Mouse (Mus musculus): ENCODE measurements around the gene Vmn1r155. TPM values are rescaled to one million over a fixed set of nuclear protein-coding genes. Genes with fewer than 3 reads are reported as not detected.
"Not testable (repeated sequence)": the region's sequence is repeated elsewhere in the genome, so short reads cannot be mapped to it uniquely, and the experiment has no call there.

The Vmn1r155 gene
- not detected in 2 replicates for polyA plus RNA-seq (2015; fragmentation: Nextera tagmentation; extraction: Ambion mirVana)

GRCm38 (mm10) chr7:22657718-22658117, at the start of gene Vmn1r155:
TSS of gene Vmn1r155 (plus strand) at chr7:22658018.
- not testable (repeated sequence) for H3K9me3 ChIP-seq (ENCODE audit: control insufficient read depth, low read length); ATAC-seq; H3K4me3 ChIP-seq (replicated peaks; ENCODE audit: low read length); H3K4me1 ChIP-seq (replicated peaks; ENCODE audit: control insufficient read depth, insufficient read depth, low read length); H3K9ac ChIP-seq (replicated peaks; ENCODE audit: low read depth, low read length); H3K4me2 ChIP-seq (ENCODE audit: low read length); H3K27me3 ChIP-seq (replicated peaks; ENCODE audit: control insufficient read depth, insufficient read depth, low read length); H3K36me3 ChIP-seq (ENCODE audit: control insufficient read depth, insufficient read depth); H3K27ac ChIP-seq (ENCODE audit: low read length)
- no CpG with 5 or more reads among the region's 3 CpGs for WGBS

GRCm38 (mm10) chr7:22692217-22692616, 34.4 kb downstream of the Vmn1r155 start, which contains the start of gene Gm8693:
TSS of gene Gm8693 (minus strand) at chr7:22692317.
- H3K9me3 ChIP-seq (ENCODE audit: control insufficient read depth, low read length), result not testable (repeated sequence)

More at GRCm38 (mm10) chr7:22692217-22692616, 34.4 kb downstream of the Vmn1r155 start, which contains the start of gene Gm8693:
- H3K27me3 ChIP-seq (replicated peaks; ENCODE audit: control insufficient read depth, insufficient read depth, low read length); H3K36me3 ChIP-seq (ENCODE audit: control insufficient read depth, insufficient read depth); H3K4me1 ChIP-seq (replicated peaks; ENCODE audit: control insufficient read depth, insufficient read depth, low read length); H3K4me3 ChIP-seq (replicated peaks; ENCODE audit: low read length); H3K4me2 ChIP-seq (ENCODE audit: low read length); ATAC-seq; H3K9ac ChIP-seq (replicated peaks; ENCODE audit: low read depth, low read length); H3K27ac ChIP-seq (ENCODE audit: low read length): not testable (repeated sequence)
- no CpG with 5 or more reads among the region's 2 CpGs for WGBS

Other genes starting within 250 kb of the Vmn1r155 start
- not detected in 2 replicates for gene Vmn1r148, start 244.4 kb upstream of the Vmn1r155 start, polyA plus RNA-seq (2015; fragmentation: Nextera tagmentation; extraction: Ambion mirVana)
- gene Vmn1r149, start 219.8 kb upstream of the Vmn1r155 start, polyA plus RNA-seq (2015; fragmentation: Nextera tagmentation; extraction: Ambion mirVana), result not detected in 2 replicates
- not detected in 2 replicates for gene Gm10665, start 193.9 kb upstream of the Vmn1r155 start, polyA plus RNA-seq (2015; fragmentation: Nextera tagmentation; extraction: Ambion mirVana)
- not detected in 2 replicates for gene Vmn1r151, start 158.3 kb upstream of the Vmn1r155 start, polyA plus RNA-seq (2015; fragmentation: Nextera tagmentation; extraction: Ambion mirVana)
- gene Vmn1r152, start 135.1 kb upstream of the Vmn1r155 start, polyA plus RNA-seq (2015; fragmentation: Nextera tagmentation; extraction: Ambion mirVana), result not detected in 2 replicates
- gene Gm8677, start 123.1 kb upstream of the Vmn1r155 start, polyA plus RNA-seq (2015; fragmentation: Nextera tagmentation; extraction: Ambion mirVana), result not detected in 2 replicates
- gene Gm4201, start 92.7 kb upstream of the Vmn1r155 start, polyA plus RNA-seq (2015; fragmentation: Nextera tagmentation; extraction: Ambion mirVana), result not detected in 2 replicates
- not detected in 2 replicates for gene Gm4565, start 69.9 kb upstream of the Vmn1r155 start, polyA plus RNA-seq (2015; fragmentation: Nextera tagmentation; extraction: Ambion mirVana)
- not detected in 2 replicates for gene Gm8693, start 34.3 kb downstream of the Vmn1r155 start, polyA plus RNA-seq (2015; fragmentation: Nextera tagmentation; extraction: Ambion mirVana)
- not detected in 2 replicates for gene Gm4567, start 61.7 kb downstream of the Vmn1r155 start, polyA plus RNA-seq (2015; fragmentation: Nextera tagmentation; extraction: Ambion mirVana)
- gene Vmn1r157, start 103.7 kb downstream of the Vmn1r155 start, polyA plus RNA-seq (2015; fragmentation: Nextera tagmentation; extraction: Ambion mirVana), result not detected in 2 replicates
- gene Vmn1r158, start 132.8 kb downstream of the Vmn1r155 start, polyA plus RNA-seq (2015; fragmentation: Nextera tagmentation; extraction: Ambion mirVana), result not detected in 2 replicates
- gene Vmn1r159, start 185.6 kb downstream of the Vmn1r155 start, polyA plus RNA-seq (2015; fragmentation: Nextera tagmentation; extraction: Ambion mirVana), result not detected in 2 replicates
- gene Vmn1r160, start 213.2 kb downstream of the Vmn1r155 start, polyA plus RNA-seq (2015; fragmentation: Nextera tagmentation; extraction: Ambion mirVana), result not detected in 2 replicates

Data from forebrain, embryonic 16.5 days (tissue).